Mouse (Mus musculus) natural killer cell, adult 2 months (primary cell): Measurements from ENCODE around the gene Jade1.

Experiments
- DNase-seq, 2 experiments: peaks; one replicate each; pipeline ENCODE4 v3.0.0; 2022; ENCODE audit warnings: low spot score in 2 of 2

Gene Jade1

GRCm38 (mm10) chr3:41599226-41599625 is 43.7 kb downstream of the Jade1 start:
- DNase-seq, result no peak

GRCm38 (mm10) chr3:41599806-41600589 is 44.5 kb downstream of the Jade1 start:
- DNase-seq, result peak; percentile 13 to 51

GRCm38 (mm10) chr3:41601226-41602020 is 45.9 kb downstream of the Jade1 start:
- DNase-seq, result no peak

GRCm38 (mm10) chr3:41602933-41603332 is 47.4 kb downstream of the Jade1 start:
- no peak for DNase-seq

GRCm38 (mm10) chr3:41603470-41604019 is 48.0 kb downstream of the Jade1 start:
- DNase-seq, result no peak

- peak in 1 of 2 experiments; percentile 10 for DNase-seq
Measured at GRCm38 (mm10) chr3:41604629-41605321, 49.2 kb downstream of the Jade1 start.

- DNase-seq, result no peak
Measured at GRCm38 (mm10) chr3:41605601-41606329, 50.2 kb downstream of the Jade1 start.

- DNase-seq, result no peak
Measured at GRCm38 (mm10) chr3:41606330-41606664, 50.8 kb downstream of the Jade1 start.

- DNase-seq, result no peak
Measured at GRCm38 (mm10) chr3:41607050-41607449, 51.5 kb downstream of the Jade1 start.

GRCm38 (mm10) chr3:41607467-41607866 is 51.9 kb downstream of the Jade1 start:
- no peak for DNase-seq

GRCm38 (mm10) chr3:41609071-41609470 is 53.5 kb downstream of the Jade1 start:
- no peak for DNase-seq

- no peak for DNase-seq
Measured at GRCm38 (mm10) chr3:41612211-41612610, 56.7 kb downstream of the Jade1 start.

GRCm38 (mm10) chr3:41613706-41614105 is 58.2 kb downstream of the Jade1 start:
- DNase-seq, result no peak

GRCm38 (mm10) chr3:41614230-41614985 is 58.9 kb downstream of the Jade1 start:
- DNase-seq, result no peak

- DNase-seq, result no peak
Measured at GRCm38 (mm10) chr3:41618036-41618435, 62.5 kb downstream of the Jade1 start.

- no peak for DNase-seq
Measured at GRCm38 (mm10) chr3:41618488-41618887, 63.0 kb downstream of the Jade1 start.

GRCm38 (mm10) chr3:41620971-41621370 is 65.4 kb downstream of the Jade1 start:
- DNase-seq, result no peak

GRCm38 (mm10) chr3:41655642-41656041 is 100.1 kb downstream of the Jade1 start:
- DNase-seq, result no peak
